Mouse (Mus musculus): ENCODE results near the gene Serinc5. TPM values are rescaled to one million over a fixed set of nuclear protein-coding genes. Genes with fewer than 3 reads are reported as not detected.

Gene Serinc5
- polyA plus RNA-seq, 1 experiment: 8.7 TPM

GRCm38 (mm10) chr13:92677656-92678055, 66.8 kb downstream of the Serinc5 start:
- no peak for TF ChIP-seq GATA1 (IDR thresholded peaks at IDR 0.05; ENCODE audit: low read length)

- TF ChIP-seq GATA1 (IDR thresholded peaks at IDR 0.05; ENCODE audit: low read length): no peak
Observed at GRCm38 (mm10) chr13:92679661-92680060, 68.8 kb downstream of the Serinc5 start.

GRCm38 (mm10) chr13:92681541-92681940, 70.7 kb downstream of the Serinc5 start:
- TF ChIP-seq GATA1 (IDR thresholded peaks at IDR 0.05; ENCODE audit: low read length): no peak

GRCm38 (mm10) chr13:92682833-92683232, 71.9 kb downstream of the Serinc5 start:
- no peak for TF ChIP-seq GATA1 (IDR thresholded peaks at IDR 0.05; ENCODE audit: low read length)

- TF ChIP-seq GATA1 (IDR thresholded peaks at IDR 0.05; ENCODE audit: low read length): no peak
Observed at GRCm38 (mm10) chr13:92683464-92683863, 72.6 kb downstream of the Serinc5 start.

GRCm38 (mm10) chr13:92684310-92684709, 73.4 kb downstream of the Serinc5 start:
- no peak for TF ChIP-seq GATA1 (IDR thresholded peaks at IDR 0.05; ENCODE audit: low read length)

- TF ChIP-seq GATA1 (IDR thresholded peaks at IDR 0.05; ENCODE audit: low read length): no peak
Observed at GRCm38 (mm10) chr13:92685273-92685672, 74.4 kb downstream of the Serinc5 start.

GRCm38 (mm10) chr13:92689061-92689460, 78.2 kb downstream of the Serinc5 start:
- no peak for TF ChIP-seq GATA1 (IDR thresholded peaks at IDR 0.05; ENCODE audit: low read length)

- no peak for TF ChIP-seq GATA1 (IDR thresholded peaks at IDR 0.05; ENCODE audit: low read length)
Observed at GRCm38 (mm10) chr13:92693866-92694550, 83.1 kb downstream of the Serinc5 start.

GRCm38 (mm10) chr13:92696491-92696939, 85.6 kb downstream of the Serinc5 start:
- no peak for TF ChIP-seq GATA1 (IDR thresholded peaks at IDR 0.05; ENCODE audit: low read length)

GRCm38 (mm10) chr13:92697141-92697540, 86.2 kb downstream of the Serinc5 start:
- TF ChIP-seq GATA1 (IDR thresholded peaks at IDR 0.05; ENCODE audit: low read length): no peak

GRCm38 (mm10) chr13:92698781-92699180, 87.9 kb downstream of the Serinc5 start:
- no peak for TF ChIP-seq GATA1 (IDR thresholded peaks at IDR 0.05; ENCODE audit: low read length)

- no peak for TF ChIP-seq GATA1 (IDR thresholded peaks at IDR 0.05; ENCODE audit: low read length)
Observed at GRCm38 (mm10) chr13:92699395-92699794, 88.5 kb downstream of the Serinc5 start.

- TF ChIP-seq GATA1 (IDR thresholded peaks at IDR 0.05; ENCODE audit: low read length): no peak
Observed at GRCm38 (mm10) chr13:92702035-92702434, 91.1 kb downstream of the Serinc5 start.

- no peak for TF ChIP-seq GATA1 (IDR thresholded peaks at IDR 0.05; ENCODE audit: low read length)
Observed at GRCm38 (mm10) chr13:92703241-92704027, 92.5 kb downstream of the Serinc5 start.

- TF ChIP-seq GATA1 (IDR thresholded peaks at IDR 0.05; ENCODE audit: low read length): no peak
Observed at GRCm38 (mm10) chr13:92704189-92704588, 93.3 kb downstream of the Serinc5 start.
